Mouse (Mus musculus) intestine, embryonic 14.5 days (tissue): ENCODE data around the gene Olfr859. TPM values are rescaled to one million over a fixed set of nuclear protein-coding genes. Genes with fewer than 3 reads are reported as not detected.
"Not testable (repeated sequence)": the region's sequence is repeated elsewhere in the genome, so short reads cannot be mapped to it uniquely, and the experiment has no call there.

Experiments used
- ATAC-seq: fragments of 200-750 bp; cut with Nextera tagmentation; replicated peaks from 2 replicates; pipeline ENCODE4 v1.8.0; 2017; ENCODE audit warnings: low read depth, moderate number of reproducible peaks, moderate TSS enrichment, moderate library complexity; ENCODE audit not compliant: low FRiP score, low TSS enrichment
- DNase-seq: peaks from one replicate; pipeline ENCODE4 v3.0.0-alpha.2; 2018; ENCODE audit warnings: low spot score
- H3K27ac ChIP-seq: fragments of 300-500 bp; sonication (generic); 2 replicates; pipeline ENCODE4 v1.5.1; 2014; ENCODE audit warnings: low read depth, mild to moderate bottlenecking, control low read depth
- H3K27me3 ChIP-seq: fragments of 300-500 bp; sonication (generic); replicated peaks from 2 replicates; pipeline ENCODE4 v1.6.1; 2014; ENCODE audit warnings: low read length, control low read depth; ENCODE audit not compliant: control insufficient read depth, insufficient read depth
- H3K36me3 ChIP-seq: fragments of 300-500 bp; sonication (generic); 2 replicates; pipeline ENCODE4 v1.6.1; 2014; ENCODE audit warnings: low read length, control low read depth; ENCODE audit not compliant: control insufficient read depth, insufficient read depth
- H3K4me1 ChIP-seq: fragments of 300-500 bp; sonication (generic); replicated peaks from 2 replicates; pipeline ENCODE4 v1.6.1; 2014; ENCODE audit warnings: low read length, control low read depth, mixed read lengths; ENCODE audit not compliant: control insufficient read depth, insufficient read depth
- H3K4me2 ChIP-seq: fragments of 300-500 bp; sonication (generic); 2 replicates; pipeline ENCODE4 v1.6.1; 2014; ENCODE audit warnings: low read length
- H3K4me3 ChIP-seq: fragments of 300-500 bp; sonication (generic); 2 replicates; pipeline ENCODE4 v1.5.1; 2014; ENCODE audit warnings: low read depth, low read length, control low read depth, mixed read lengths
- H3K9ac ChIP-seq: fragments of 300-500 bp; sonication (generic); 2 replicates; pipeline ENCODE4 v1.6.1; 2014; ENCODE audit warnings: mild to moderate bottlenecking, low read length
- H3K9me3 ChIP-seq: fragments of 300-500 bp; sonication (generic); 2 replicates; pipeline ENCODE4 v1.6.1; 2016; ENCODE audit warnings: low read length, control low read depth; ENCODE audit not compliant: control insufficient read depth
- WGBS: fragments of 180-500 bp; shearing (Covaris S2); extraction: QIAGEN DNeasy Blood & Tissue Kit; methylation state at CpG from one replicate; pipeline ENCODE4 v1.1.7; 2014; 5-methylcytosine and 5-hydroxymethylcytosine counted together
- polyA plus RNA-seq: library from polyadenylated mRNA; unstranded; fragments of >200 nt; fragmentation: Nextera tagmentation; extraction: Ambion mirVana; gene quantifications from 2 replicates; pipeline ENCODE4 v1.2.1, GENCODE M21; 2014

Olfr859 gene
- polyA plus RNA-seq = not detected in 2 replicates

DNA sequence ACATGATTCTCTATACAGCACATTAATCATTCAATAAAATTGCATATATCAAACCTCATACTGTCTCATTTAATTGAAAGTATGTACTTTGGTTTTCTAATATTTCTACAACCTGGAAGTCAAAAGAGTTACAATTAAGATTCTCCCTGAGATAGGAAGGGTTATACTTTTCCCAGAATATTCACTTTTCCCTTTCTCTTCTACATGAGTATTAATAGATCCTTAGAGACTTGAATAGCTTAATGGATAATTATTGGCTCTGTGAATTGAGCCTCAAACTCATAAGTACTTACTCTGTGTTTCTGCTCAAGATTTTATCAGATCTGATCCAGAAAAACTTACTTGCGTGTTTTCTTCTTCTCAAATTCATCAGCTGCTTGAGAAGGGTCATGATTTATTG lies at the start of gene Olfr859:
Olfr859 (plus strand) TSS at position 301 of the 400 bp plus-strand sequence.
- H3K9me3 ChIP-seq, H3K4me1 ChIP-seq, ATAC-seq, H3K36me3 ChIP-seq, H3K4me3 ChIP-seq, H3K9ac ChIP-seq, DNase-seq, H3K4me2 ChIP-seq, H3K27me3 ChIP-seq, H3K27ac ChIP-seq: not testable (repeated sequence)
- 71% methylated on average over 1 of the region's 1 CpGs for WGBS

DNA sequence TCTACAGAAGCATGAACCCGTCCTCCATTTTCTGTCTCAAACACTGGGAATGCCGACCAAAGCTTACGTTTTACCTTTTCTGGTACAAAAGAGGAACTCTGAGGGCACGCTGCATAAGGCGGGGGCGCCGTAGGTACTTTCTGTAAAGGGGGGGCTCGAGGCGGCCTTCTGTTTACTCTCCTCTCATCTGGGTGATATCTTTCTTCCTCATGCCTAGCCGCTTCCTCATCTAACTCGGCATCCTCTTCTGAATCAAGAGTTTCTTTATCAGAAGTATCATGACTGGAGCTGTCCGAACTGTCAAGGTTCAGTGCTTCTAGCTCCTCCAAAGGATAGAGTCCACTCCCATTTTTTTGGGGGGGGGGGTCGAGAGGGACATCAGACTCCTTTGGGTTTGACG lies 35.6 kb upstream of the Olfr859 start:
- Histone ChIP-seq H3K9ac (no peak overlapping the region), H3K27ac (no peak overlapping the region), H3K4me3 (no peak overlapping the region), H3K4me1 (no peaks in the 10 kb centered on the region), H3K9me3 (peaks cover 8% of the 10 kb centered on the region), H3K27me3 (no peaks in the 10 kb centered on the region), H3K4me2 (no peak overlapping the region), H3K36me3 (no peaks in the 10 kb centered on the region)
- ATAC-seq (no peak), DNase-seq (no peak)
- 90% methylated on average over 14 of the region's 14 CpGs for WGBS

- DNase-seq (no peak), ATAC-seq (no peak)
- peaks cover 5% of the 10 kb centered on the region for H3K9me3 ChIP-seq
- H3K4me1 ChIP-seq = no peaks in the 10 kb centered on the region
- H3K4me2 ChIP-seq = no peak overlapping the region
- H3K9ac ChIP-seq = no peak overlapping the region
- no peak overlapping the region for H3K27ac ChIP-seq
- WGBS = 92% methylated on average over 14 of the region's 14 CpGs
- H3K27me3 ChIP-seq = no peaks in the 10 kb centered on the region
- H3K36me3 ChIP-seq = no peaks in the 10 kb centered on the region
- H3K4me3 ChIP-seq = no peak overlapping the region
Measured at GRCm38 (mm10) chr9:19769701-19770100, 35.0 kb upstream of the Olfr859 start.

DNA sequence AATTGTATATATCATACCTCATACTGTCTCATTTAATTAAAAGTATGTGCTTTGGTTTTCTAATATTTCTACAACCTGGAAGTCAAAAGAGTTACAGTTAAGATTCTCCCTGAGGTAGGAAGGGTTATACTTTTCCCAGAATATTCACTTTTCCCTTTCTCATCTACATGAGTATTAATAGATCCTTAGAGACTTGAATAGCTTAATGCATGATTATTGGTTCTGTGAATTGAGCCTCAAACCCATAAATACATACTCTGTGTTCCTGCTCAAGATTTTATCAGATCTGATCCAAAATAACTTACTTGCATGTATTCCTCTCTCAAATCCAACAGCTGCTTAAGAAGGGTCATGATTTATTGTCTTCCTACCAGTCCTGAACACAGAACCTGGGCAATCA lies 24.7 kb upstream of the Olfr859 start, which contains the start of gene Olfr58:
Olfr58 (plus strand) TSS at position 301 of the 400 bp plus-strand sequence.
- Histone ChIP-seq H3K9me3 (no peaks in the 10 kb centered on the region), H3K9ac (no peak within 1 kb of the TSS), H3K4me3 (no peak within 1 kb of the TSS), H3K4me2 (no peak within 1 kb of the TSS), H3K27ac (no peak within 1 kb of the TSS), H3K4me1 (no peaks in the 10 kb centered on the region), H3K27me3 (no peaks in the 10 kb centered on the region), H3K36me3 (no peaks in the 10 kb centered on the region)
- DNase-seq (no peak), ATAC-seq (no peak)

GRCm38 (mm10) chr9:19803000-19803399 lies 1.7 kb upstream of the Olfr859 start:
- H3K36me3 ChIP-seq = no peaks in the 10 kb centered on the region
- H3K27ac ChIP-seq = no peak overlapping the region
- H3K9ac ChIP-seq = no peak overlapping the region
- H3K27me3 ChIP-seq = no peaks in the 10 kb centered on the region
- H3K4me1 ChIP-seq = no peaks in the 10 kb centered on the region
- DNase-seq (no peak), ATAC-seq (no peak)
- 63% methylated on average over 1 of the region's 1 CpGs for WGBS
- H3K4me3 ChIP-seq = no peak overlapping the region
- H3K9me3 ChIP-seq = no peaks in the 10 kb centered on the region
- no peak overlapping the region for H3K4me2 ChIP-seq

- Histone ChIP-seq H3K4me3 (no peak within 1 kb of the TSS), H3K27ac (no peak within 1 kb of the TSS), H3K9ac (no peak within 1 kb of the TSS), H3K4me1 (no peaks in the 10 kb centered on the region), H3K4me2 (no peak within 1 kb of the TSS), H3K27me3 (no peaks in the 10 kb centered on the region), H3K9me3 (no peaks in the 10 kb centered on the region), H3K36me3 (no peaks in the 10 kb centered on the region)
- ATAC-seq (no peak), DNase-seq (no peak)
- WGBS = 76% methylated on average over 1 of the region's 1 CpGs
Measured at GRCm38 (mm10) chr9:19849647-19850046, 44.9 kb downstream of the Olfr859 start, which contains the start of gene Olfr860. Gene Olfr860, minus strand, starts transcription at chr9:19849747.

Other genes starting within 250 kb of the Olfr859 start
- gene Olfr854, start 237.5 kb upstream of the Olfr859 start, polyA plus RNA-seq = not detected in 2 replicates
- gene Olfr855, start 222.3 kb upstream of the Olfr859 start, polyA plus RNA-seq = not detected in 2 replicates
- gene Zfp317, start 182.8 kb upstream of the Olfr859 start, polyA plus RNA-seq = 29.7 and 34.3 TPM in 2 replicates
- gene Olfr857, start 95.5 kb upstream of the Olfr859 start, polyA plus RNA-seq = not detected in 2 replicates
- gene Olfr58, start 24.6 kb upstream of the Olfr859 start, polyA plus RNA-seq = not detected in 2 replicates
- gene Olfr860, start 44.8 kb downstream of the Olfr859 start, polyA plus RNA-seq = not detected in 2 replicates
- not detected in 2 replicates for gene Olfr862, start 83.1 kb downstream of the Olfr859 start, polyA plus RNA-seq
- 0.32 and 0.34 TPM in 2 replicates for gene Olfr77, start 112.0 kb downstream of the Olfr859 start, polyA plus RNA-seq
- gene Olfr866, start 223.1 kb downstream of the Olfr859 start, polyA plus RNA-seq = not detected in 2 replicates